ENCODE assay signal across 14 mouse cellular contexts in genomic region chrX:107858165-107858564, GRCm38 (mm10). TPM values are rescaled to one million over a fixed set of nuclear protein-coding genes. Genes with fewer than 3 reads are reported as not detected.
DNase-seq lines count a peak whose midpoint lies in the region; ATAC-seq and TF ChIP-seq lines count a peak whose summit lies in the region.
"Had no signal": no experiment of that assay in that cellular context is flagged by ENCODE, and none has a peak within 500 bp of the region (broad histone marks: within the 10 kb centered on the region; RNA-seq: fewer than 3 reads in every experiment).

No protein-coding gene starts in this region.

- no peak for TF ChIP-seq RAD21 in MEL (IDR thresholded peaks at IDR 0.05; ENCODE audit: low read depth, low read length)

- H3K79me2 ChIP-seq in MEL (ENCODE audit: control insufficient read depth, insufficient read depth, low read length, poor library complexity): no peaks in the 10 kb centered on the region

- no peak for TF ChIP-seq CTCF in kidney, adult 2 months (conservative IDR thresholded peaks at IDR 0.05; ENCODE audit: insufficient read depth, insufficient read length, low read depth, low read length)
- TF ChIP-seq CTCF in MEL (IDR thresholded peaks at IDR 0.05 in 2 of 3, conservative IDR thresholded peaks at IDR 0.05 in 1 of 3; ENCODE audit: control insufficient read depth in 1 of 3, insufficient read depth in 1 of 3, low read depth in 2 of 3, low read length in 3 of 3, poor library complexity in 1 of 3, severe bottlenecking in 1 of 3): no peak
- TF ChIP-seq CTCF in brain, embryonic 14.5 days (IDR thresholded peaks at IDR 0.05; ENCODE audit: borderline replicate concordance, extremely low read depth, insufficient read depth, insufficient read length): no peak

- H3K4me3 ChIP-seq in kidney, adult 2 months (ENCODE audit: insufficient read depth, low read depth, low read length): no peak overlapping the region
- H3K4me3 ChIP-seq in MEL (ENCODE audit: control insufficient read depth in 1 of 2, insufficient read depth in 1 of 2, low read depth in 2 of 2, low read length in 2 of 2): no peak overlapping the region
- H3K4me3 ChIP-seq: heart, embryonic 15.5 days; neural tube, embryonic 13.5 days had no signal

- no peaks in the 10 kb centered on the region for H3K4me1 ChIP-seq in kidney, adult 2 months (ENCODE audit: control insufficient read depth, insufficient read depth, low read length)
- H3K4me1 ChIP-seq in MEL (ENCODE audit: control insufficient read depth in 1 of 2, insufficient read depth in 2 of 2, low read length in 2 of 2): no peaks in the 10 kb centered on the region
- H3K4me1 ChIP-seq: heart, embryonic 15.5 days; neural tube, embryonic 13.5 days had no signal

- peak; percentile 14 for DNase-seq in kidney, postnatal 10 days
- no peak for DNase-seq in kidney, adult 2 months
- DNase-seq in MEL (ENCODE audit: low read depth, low spot score): peak; percentile 71
- peak; percentile 4 for DNase-seq in brain, embryonic 14.5 days (ENCODE audit: low read depth)
- DNase-seq in retina, embryonic 14.5 days (ENCODE audit: low spot score): peak; percentile 1
- DNase-seq in frontal cortex, postnatal 25 days (ENCODE audit: low spot score in 2 of 2): no peak
- DNase-seq: adrenal gland, adult 2 months; cerebellum, postnatal 36 days; right cerebral cortex, postnatal 14 days had no signal

- no peaks in the 10 kb centered on the region for H3K9me3 ChIP-seq in MEL (replicated peaks; ENCODE audit: insufficient read depth, low read length)
- H3K9me3 ChIP-seq: G1E; heart, embryonic 15.5 days; neural tube, embryonic 13.5 days had no signal

- H3K27me3 ChIP-seq in kidney, adult 2 months (replicated peaks; ENCODE audit: control insufficient read depth, insufficient read depth, low read length): no peaks in the 10 kb centered on the region
- H3K27me3 ChIP-seq in MEL (ENCODE audit: control insufficient read depth in 1 of 2, insufficient read depth in 2 of 2, low read length in 2 of 2): no peaks in the 10 kb centered on the region
- H3K27me3 ChIP-seq: heart, embryonic 15.5 days; neural tube, embryonic 13.5 days had no signal

- no peaks in the 10 kb centered on the region for H3K36me3 ChIP-seq in kidney, adult 2 months (ENCODE audit: control insufficient read depth, insufficient read depth, low read length)
- H3K36me3 ChIP-seq in MEL (ENCODE audit: control insufficient read depth in 1 of 2, insufficient read depth in 2 of 2, low read length in 2 of 2): no peaks in the 10 kb centered on the region
- H3K36me3 ChIP-seq: G1E; heart, embryonic 15.5 days; neural tube, embryonic 13.5 days had no signal

- H3K27ac ChIP-seq in kidney, adult 2 months (ENCODE audit: insufficient read depth, low read depth, low read length): no peak overlapping the region
- no peak overlapping the region for H3K27ac ChIP-seq in MEL (ENCODE audit: control insufficient read depth, low read depth, low read length)
- H3K27ac ChIP-seq: heart, embryonic 15.5 days; neural tube, embryonic 13.5 days had no signal

- TF ChIP-seq POLR2A in kidney, adult 2 months (IDR thresholded peaks at IDR 0.05; ENCODE audit: low read depth, low read length): no peak
- no peak for TF ChIP-seq POLR2A in MEL (IDR thresholded peaks at IDR 0.05; ENCODE audit: control insufficient read depth in 1 of 2, insufficient read depth in 1 of 2, low read depth in 1 of 2, low read length in 2 of 2, poor library complexity in 1 of 2)
- no peak for TF ChIP-seq POLR2A in brain, embryonic 14.5 days (IDR thresholded peaks at IDR 0.05; ENCODE audit: borderline replicate concordance, extremely low read depth, insufficient read depth, insufficient read length, poor library complexity, severe bottlenecking)

- WGBS in kidney, adult 2 months: 20% methylated on average over 4 of the region's 4 CpGs

- no peak for TF ChIP-seq EP300 in MEL (IDR thresholded peaks at IDR 0.05; ENCODE audit: low read depth in 1 of 2, low read length in 2 of 2)

- ATAC-seq in activated CD4-positive, CD25-positive, alpha-beta regulatory T cell, adult 4 months: no peak
- ATAC-seq: inflammation-experienced regulatory T-cells, adult 6 months had no signal

- no peak overlapping the region for H3K9ac ChIP-seq in MEL (ENCODE audit: control insufficient read depth, low read depth, low read length, poor library complexity, severe bottlenecking)
- H3K9ac ChIP-seq: heart, embryonic 15.5 days; neural tube, embryonic 13.5 days had no signal

TF ChIP-seq in MEL, 35 proteins besides CTCF, POLR2A, EP300 and RAD21:
- TF ChIP-seq SIN3A (IDR thresholded peaks at IDR 0.05; ENCODE audit: low read length): peak; percentile 93
- no peak for TF ChIP-seq MYB (IDR thresholded peaks at IDR 0.05; ENCODE audit: low read depth, low read length)
- no peak for TF ChIP-seq MAZ (IDR thresholded peaks at IDR 0.05; ENCODE audit: low read depth, low read length)
- TF ChIP-seq TAL1 (IDR thresholded peaks at IDR 0.05; ENCODE audit: low read length): no peak
- peak; percentile 57; the same call in 1 of the 2 replicates for TF ChIP-seq MXI1 (IDR thresholded peaks at IDR 0.05; ENCODE audit: low read depth, low read length)
- no peak for TF ChIP-seq POLR2AphosphoS5 (IDR thresholded peaks at IDR 0.05; ENCODE audit: borderline replicate concordance, low read depth, low read length)
- TF ChIP-seq ZC3H11A (IDR thresholded peaks at IDR 0.05; ENCODE audit: low read depth, low read length): no peak
- TF ChIP-seq GATA1 (IDR thresholded peaks at IDR 0.05; ENCODE audit: low read depth, low read length): no peak
- TF ChIP-seq NRF1 (IDR thresholded peaks at IDR 0.05; ENCODE audit: insufficient read depth, low read depth, low read length, poor library complexity, severe bottlenecking): no peak
- TF ChIP-seq KAT2A (conservative IDR thresholded peaks at IDR 0.05; ENCODE audit: low read depth, low read length): no peak
- no peak for TF ChIP-seq HCFC1 (IDR thresholded peaks at IDR 0.05; ENCODE audit: low read depth, low read length)
- TF ChIP-seq ELF1 (IDR thresholded peaks at IDR 0.05; ENCODE audit: low read depth, low read length): no peak
- no peak for TF ChIP-seq ETS1 (IDR thresholded peaks at IDR 0.05; ENCODE audit: low read depth, low read length)

RNA-seq across cellular contexts. Expression of gene 2610002M06Rik, which starts 42.0 kb away (rescaled TPM):
- 3.1 and 3.6 TPM in 2 replicates for polyA plus RNA-seq in kidney, adult 2 months (2012; rRNA removed)
- total RNA-seq in MEL (2012; rRNA removed): 24.6 and 26.2 TPM in 2 replicates
- polyA plus RNA-seq in MEL (2012; ENCODE audit: insufficient read depth in 1 of 2, insufficient read length in 2 of 2, low read depth in 1 of 2, low replicate concordance in 2 of 2, missing spikeins in 1 of 2): 10 to 100 TPM; 34.4 to 49.5 TPM
- polyA plus RNA-seq in brain, embryonic 14.5 days (2012; rRNA removed): 13.2 and 16.3 TPM in 2 replicates
- polyA plus RNA-seq in activated CD4-positive, CD25-positive, alpha-beta regulatory T cell, adult 4 months (2017; shearing (Covaris generic)): 10 to 100 TPM; 20.2 to 21.8 TPM

Comparison
In these comparisons a context has a peak if more than half of its experiments do, and no peak if none do; other contexts are left out.
1. DNase-seq: peak in kidney, postnatal 10 days (single experiment), MEL (single experiment), brain, embryonic 14.5 days (single experiment) and retina, embryonic 14.5 days (single experiment); none in kidney, adult 2 months (single experiment) and frontal cortex, postnatal 25 days (0 of 2).